Mouse (Mus musculus) heart, adult 2 months (tissue): Measurements from ENCODE around the gene Cnksr3.

ENCODE experiments used
- CTCF ChIP-seq: fragments of 200-600 bp; IDR thresholded peaks from 2 replicates; pipeline ENCODE4 v1.8.1; 2022; ENCODE audit warnings: antibody characterized with exemption, mild to moderate bottlenecking, moderate library complexity
- POLR2A ChIP-seq: fragments of 200-500 bp; IDR thresholded peaks from 2 replicates; pipeline ENCODE4 v1.6.1; 2011; ENCODE audit warnings: mild to moderate bottlenecking, low read depth, low read length, control low read depth; ENCODE audit not compliant: insufficient read depth

GRCm38 (mm10) chr10:7170434-7170833 lies 41.6 kb downstream of the Cnksr3 start:
- no peak for TF ChIP-seq CTCF
- no peak for TF ChIP-seq POLR2A
